Mouse (Mus musculus) liver, embryonic 12.5 days (tissue): ENCODE results near the gene Caml. TPM values are rescaled to one million over a fixed set of nuclear protein-coding genes. Genes with fewer than 3 reads are reported as not detected.
"Not testable (repeated sequence)": the region's sequence is repeated elsewhere in the genome, so short reads cannot be mapped to it uniquely, and the experiment has no call there.

Experiments
- ATAC-seq: fragments of 200-750 bp; cut with Nextera tagmentation; 2 replicates; pipeline ENCODE4 v1.8.0; 2017; ENCODE audit warnings: moderate number of reproducible peaks, mild to moderate bottlenecking, moderate library complexity
- H3K27ac ChIP-seq: fragments of 300-500 bp; sonication (generic); 2 replicates; pipeline ENCODE4 v1.5.1; 2016; ENCODE audit warnings: mild to moderate bottlenecking
- H3K27me3 ChIP-seq: fragments of 300-500 bp; sonication (generic); replicated peaks from 2 replicates; pipeline ENCODE4 v1.6.1; 2016; ENCODE audit warnings: mild to moderate bottlenecking, moderate library complexity
- H3K36me3 ChIP-seq: fragments of 300-500 bp; sonication (generic); 2 replicates; pipeline ENCODE4 v1.6.1; 2016; ENCODE audit warnings: mild to moderate bottlenecking, moderate library complexity
- H3K4me1 ChIP-seq: fragments of 300-500 bp; sonication (generic); 2 replicates; pipeline ENCODE4 v1.6.1; 2016
- H3K4me2 ChIP-seq: fragments of 300-500 bp; sonication (generic); 2 replicates; pipeline ENCODE4 v1.6.1; 2016; ENCODE audit warnings: mild to moderate bottlenecking, moderate library complexity
- H3K4me3 ChIP-seq: fragments of 300-500 bp; sonication (generic); 2 replicates; pipeline ENCODE4 v1.5.1; 2016; ENCODE audit warnings: mild to moderate bottlenecking, moderate library complexity
- H3K9ac ChIP-seq: fragments of 300-500 bp; sonication (generic); 2 replicates; pipeline ENCODE4 v1.6.1; 2016; ENCODE audit warnings: mild to moderate bottlenecking, moderate library complexity
- H3K9me3 ChIP-seq: fragments of 300-500 bp; sonication (generic); replicated peaks from 2 replicates; pipeline ENCODE4 v1.6.1; 2016; ENCODE audit warnings: mild to moderate bottlenecking, moderate library complexity
- WGBS: fragments of 180-500 bp; shearing (Covaris S2); methylation state at CpG from one replicate; pipeline ENCODE4 v1.1.7; 2016; ENCODE audit not compliant: insufficient replicate concordance; 5-methylcytosine and 5-hydroxymethylcytosine counted together
- polyA plus RNA-seq: library from polyadenylated mRNA; unstranded; fragments of >200 nt; fragmentation: Nextera tagmentation; extraction: Ambion mirVana; gene quantifications from 2 replicates; pipeline ENCODE4 v1.2.1, GENCODE M21; 2016

The Caml gene
- polyA plus RNA-seq, 1 experiment from 2014 or later = 19.1 TPM

- peak within 1 kb of the TSS; percentile 82 for H3K4me3 ChIP-seq
- no peaks in the 10 kb centered on the region for H3K27me3 ChIP-seq
- H3K4me2 ChIP-seq = peak within 1 kb of the TSS; percentile 93
- ATAC-seq = peak; percentile 85
- 8% methylated on average over 51 of the region's 51 CpGs for WGBS
- peaks cover 23% of the 10 kb centered on the region for H3K4me1 ChIP-seq
- H3K36me3 ChIP-seq = peaks cover 48% of the 10 kb centered on the region
- H3K9ac ChIP-seq = peak within 1 kb of the TSS; percentile 80
- peak within 1 kb of the TSS; percentile 64 for H3K27ac ChIP-seq
- H3K9me3 ChIP-seq = no peaks in the 10 kb centered on the region
Measured at GRCm38 (mm10) chr13:55599566-55600540, 23.0 kb upstream of the Caml start, which contains the start of gene B4galt7. TSS of gene B4galt7 (plus strand) at chr13:55599896.

DNA sequence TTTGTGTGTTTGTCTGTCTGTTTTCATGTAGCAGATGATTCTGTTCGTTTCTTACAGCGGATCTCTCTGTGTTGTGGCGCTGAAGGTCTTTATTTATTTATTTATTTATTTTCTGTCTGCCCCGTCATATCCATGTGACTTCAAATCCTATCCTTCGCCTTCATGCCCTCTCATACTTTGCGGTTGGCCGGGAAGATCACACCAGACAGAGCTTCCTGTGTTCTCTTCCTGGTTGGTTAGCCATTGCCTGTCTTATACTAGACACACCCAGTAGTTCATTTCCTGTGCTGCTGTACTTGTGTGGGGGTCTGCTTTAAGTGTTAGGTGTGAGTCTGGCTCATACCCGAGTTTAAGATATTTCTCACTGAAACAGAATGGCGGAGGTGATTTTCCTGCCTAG, 22.1 kb upstream of the Caml start:
- H3K4me3 ChIP-seq = peak overlapping the region; percentile 82
- WGBS = 4% methylated on average over 9 of the region's 9 CpGs
- ATAC-seq = no peak; the same call in 1 of the 2 replicates
- peak overlapping the region; percentile 93 for H3K4me2 ChIP-seq
- H3K36me3 ChIP-seq = peaks cover 44% of the 10 kb centered on the region
- peak overlapping the region; percentile 80 for H3K9ac ChIP-seq
- H3K27me3 ChIP-seq = no peaks in the 10 kb centered on the region
- no peak overlapping the region for H3K27ac ChIP-seq
- H3K4me1 ChIP-seq = peaks cover 23% of the 10 kb centered on the region
- no peaks in the 10 kb centered on the region for H3K9me3 ChIP-seq

GRCm38 (mm10) chr13:55601611-55602010, 21.2 kb upstream of the Caml start:
- Histone ChIP-seq H3K36me3 (peaks cover 40% of the 10 kb centered on the region), H3K9me3 (no peaks in the 10 kb centered on the region), H3K4me3 (no peak overlapping the region), H3K9ac (no peak overlapping the region), H3K4me1 (peaks cover 23% of the 10 kb centered on the region), H3K27me3 (no peaks in the 10 kb centered on the region), H3K4me2 (no peak overlapping the region), H3K27ac (no peak overlapping the region)
- WGBS = 3% methylated on average over 3 of the region's 3 CpGs
- no peak for ATAC-seq

GRCm38 (mm10) chr13:55604606-55605005, 18.2 kb upstream of the Caml start:
- no peak for ATAC-seq
- 83% methylated on average over 3 of the region's 3 CpGs for WGBS
- Histone ChIP-seq H3K4me1 (peaks cover 13% of the 10 kb centered on the region), H3K27me3 (no peaks in the 10 kb centered on the region), H3K4me2 (no peak overlapping the region), H3K9me3 (no peaks in the 10 kb centered on the region), H3K36me3 (peaks cover 50% of the 10 kb centered on the region), H3K4me3 (no peak overlapping the region), H3K9ac (no peak overlapping the region), H3K27ac (no peak overlapping the region)

DNA sequence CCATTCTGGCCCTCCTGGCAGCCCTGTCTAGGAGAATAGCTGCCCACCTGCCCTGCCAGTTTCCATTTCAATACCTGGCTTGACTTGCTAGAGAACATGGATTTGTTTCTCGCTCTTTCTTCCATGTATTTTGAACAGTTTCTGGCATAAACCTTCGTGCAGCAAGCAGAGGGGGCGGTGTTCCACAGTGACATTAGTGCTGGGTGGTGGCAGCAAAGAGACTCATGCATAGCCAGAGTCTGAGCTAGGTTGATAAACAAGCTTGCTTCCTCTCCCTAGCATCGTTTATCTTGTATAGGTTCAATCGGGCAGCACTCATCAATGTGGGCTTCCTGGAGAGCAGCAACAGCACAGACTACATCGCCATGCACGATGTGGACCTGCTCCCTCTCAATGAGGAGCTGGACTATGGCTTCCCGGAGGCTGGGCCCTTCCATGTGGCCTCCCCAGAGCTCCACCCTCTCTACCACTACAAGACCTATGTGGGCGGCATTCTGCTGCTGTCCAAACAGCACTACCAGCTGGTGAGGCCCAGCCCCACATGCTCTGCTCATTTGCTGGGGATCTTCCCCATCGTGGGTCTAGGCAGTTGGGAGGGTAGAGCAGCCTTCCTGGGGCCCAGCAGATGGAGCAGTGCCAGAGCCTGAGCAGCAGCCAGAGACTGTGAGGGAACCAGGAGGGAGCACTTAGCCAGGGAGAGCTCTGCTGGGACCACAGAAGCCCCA, 15.7 kb upstream of the Caml start:
- no peak overlapping the region for H3K9ac ChIP-seq
- no peak for ATAC-seq
- H3K27me3 ChIP-seq = no peaks in the 10 kb centered on the region
- no peak overlapping the region for H3K4me3 ChIP-seq
- H3K4me1 ChIP-seq = no peaks in the 10 kb centered on the region
- H3K4me2 ChIP-seq = no peak overlapping the region
- WGBS = 65% methylated on average over 10 of the region's 10 CpGs
- peaks cover 64% of the 10 kb centered on the region for H3K36me3 ChIP-seq
- H3K27ac ChIP-seq = no peak overlapping the region
- no peaks in the 10 kb centered on the region for H3K9me3 ChIP-seq

DNA sequence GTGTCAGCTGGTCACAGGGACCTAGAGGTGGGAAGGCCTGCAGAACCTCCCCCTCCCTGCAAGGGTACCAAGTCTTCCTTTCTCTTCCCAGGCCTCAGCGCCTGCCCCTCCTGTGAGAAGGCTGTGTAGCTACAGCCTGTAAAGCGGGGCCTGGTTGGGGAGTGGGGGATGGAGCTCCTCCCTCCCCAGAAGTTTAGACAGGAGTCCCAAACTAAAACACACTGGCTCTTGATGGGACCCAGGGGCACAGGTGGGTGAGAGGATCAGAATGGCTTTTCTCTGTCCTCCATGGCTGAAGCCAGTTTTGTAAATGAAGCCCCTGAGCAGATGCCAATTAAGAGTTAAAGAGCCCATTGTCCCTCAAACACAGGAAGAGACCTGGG, 15.2 kb upstream of the Caml start:
- Histone ChIP-seq H3K4me3 (no peak overlapping the region), H3K4me2 (no peak overlapping the region), H3K9me3 (no peaks in the 10 kb centered on the region), H3K4me1 (no peaks in the 10 kb centered on the region), H3K27ac (no peak overlapping the region), H3K9ac (no peak overlapping the region), H3K36me3 (peaks cover 64% of the 10 kb centered on the region), H3K27me3 (no peaks in the 10 kb centered on the region)
- ATAC-seq = no peak
- WGBS = 78% methylated on average over 2 of the region's 2 CpGs

DNA sequence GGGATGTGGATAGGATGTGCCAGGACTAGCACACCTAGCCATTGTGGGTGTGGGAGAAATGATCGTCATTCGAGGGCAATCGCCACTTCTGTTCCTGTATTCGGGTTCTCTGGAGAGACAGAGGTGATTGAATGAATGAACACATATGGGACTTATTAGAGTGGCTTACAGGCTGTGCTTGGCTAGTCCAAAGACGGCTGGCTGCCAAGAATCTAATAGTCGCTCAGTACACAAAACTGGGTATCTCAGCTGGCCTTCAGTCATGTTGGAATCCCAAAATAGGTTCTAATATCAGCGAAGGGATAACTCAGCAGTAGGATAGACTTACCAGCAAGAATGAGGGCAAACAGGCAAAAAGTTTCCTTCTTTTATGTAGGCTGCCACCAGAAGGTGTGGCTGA, 10.8 kb upstream of the Caml start:
- Histone ChIP-seq H3K27me3 (no peaks in the 10 kb centered on the region), H3K4me2 (no peak overlapping the region), H3K9me3 (no peaks in the 10 kb centered on the region), H3K36me3 (peaks cover 40% of the 10 kb centered on the region), H3K9ac (no peak overlapping the region), H3K27ac (no peak overlapping the region), H3K4me1 (no peaks in the 10 kb centered on the region), H3K4me3 (no peak overlapping the region)
- ATAC-seq = no peak
- 72% methylated on average over 7 of the region's 7 CpGs for WGBS

DNA sequence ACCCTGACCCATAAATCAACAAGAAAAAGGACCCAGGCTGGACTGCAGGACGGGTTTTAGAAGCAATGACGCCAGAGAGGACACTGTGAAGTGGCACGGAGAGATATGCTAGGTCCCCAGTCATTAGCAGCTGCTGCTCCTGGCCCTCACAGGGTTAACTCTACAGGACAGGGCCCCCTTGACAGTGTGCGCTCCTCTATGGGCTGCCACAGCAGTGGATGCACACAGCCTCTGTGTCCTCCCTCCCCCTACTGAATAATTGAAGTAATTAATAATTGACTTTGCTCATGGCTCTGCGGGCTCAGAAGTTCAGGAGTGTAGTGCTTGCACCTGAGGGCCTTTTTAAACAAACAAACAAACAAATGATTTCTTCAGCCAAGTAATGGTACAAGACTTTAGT, 9.3 kb upstream of the Caml start:
- Histone ChIP-seq H3K27ac (no peak overlapping the region), H3K4me1 (no peaks in the 10 kb centered on the region), H3K9ac (no peak overlapping the region), H3K4me3 (no peak overlapping the region), H3K36me3 (peaks cover 26% of the 10 kb centered on the region), H3K9me3 (no peaks in the 10 kb centered on the region), H3K4me2 (no peak overlapping the region), H3K27me3 (no peaks in the 10 kb centered on the region)
- no peak for ATAC-seq
- 57% methylated on average over 5 of the region's 5 CpGs for WGBS

GRCm38 (mm10) chr13:55619328-55619727, 3.5 kb upstream of the Caml start:
- H3K9me3 ChIP-seq = no peaks in the 10 kb centered on the region
- ATAC-seq = no peak
- WGBS = 57% methylated on average over 4 of the region's 4 CpGs
- H3K9ac ChIP-seq = no peak overlapping the region
- peaks cover 24% of the 10 kb centered on the region for H3K4me1 ChIP-seq
- H3K4me3 ChIP-seq = no peak overlapping the region
- H3K4me2 ChIP-seq = no peak overlapping the region
- H3K27me3 ChIP-seq = no peaks in the 10 kb centered on the region
- H3K27ac ChIP-seq = no peak overlapping the region
- no peaks in the 10 kb centered on the region for H3K36me3 ChIP-seq

DNA sequence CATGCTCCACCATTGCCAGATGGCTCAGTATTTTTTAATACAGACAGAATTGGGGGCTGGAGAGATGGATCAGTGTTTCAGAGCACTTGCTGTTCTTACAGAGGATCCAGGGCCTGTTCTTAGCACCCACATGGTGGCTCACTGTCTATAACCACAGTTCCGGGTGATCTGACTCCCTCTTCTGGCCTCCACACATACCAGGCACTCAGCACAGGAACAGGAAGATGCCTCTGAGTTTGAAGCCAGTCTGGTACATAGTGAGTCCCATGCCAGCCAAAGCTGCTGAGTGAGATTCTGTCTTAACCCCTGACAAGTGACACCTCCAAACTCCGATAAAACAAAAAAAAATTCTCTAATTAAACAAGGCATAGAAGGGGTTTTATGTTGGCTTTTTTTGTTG, 2.5 kb upstream of the Caml start:
- H3K36me3 ChIP-seq = peaks cover 9% of the 10 kb centered on the region

GRCm38 (mm10) chr13:55622156-55622648, 603 bp upstream of the Caml start:
- not testable (repeated sequence) for ATAC-seq

More for the DNA sequence above, 2.5 kb upstream of the Caml start:
- Histone ChIP-seq H3K9me3 (no peaks in the 10 kb centered on the region), H3K4me2 (no peak overlapping the region), H3K4me1 (peaks cover 32% of the 10 kb centered on the region), H3K27me3 (no peaks in the 10 kb centered on the region), H3K4me3 (no peak overlapping the region), H3K27ac (no peak overlapping the region), H3K9ac (no peak overlapping the region)
- ATAC-seq = no peak
- WGBS = 70% methylated on average over 2 of the region's 2 CpGs

GRCm38 (mm10) chr13:55634639-55635127, 11.9 kb downstream of the Caml start, which contains the start of gene Ddx46:
TSS of gene Ddx46 (plus strand) at chr13:55635027.
- Histone ChIP-seq H3K9me3 (no peaks in the 10 kb centered on the region), H3K4me3 (peak within 1 kb of the TSS; percentile 95), H3K27ac (peak within 1 kb of the TSS; percentile 65), H3K4me1 (peaks cover 28% of the 10 kb centered on the region), H3K36me3 (peaks cover 66% of the 10 kb centered on the region), H3K27me3 (no peaks in the 10 kb centered on the region), H3K4me2 (peak within 1 kb of the TSS; percentile 90), H3K9ac (peak within 1 kb of the TSS; percentile 88)
- ATAC-seq = peak; percentile 89
- 4% methylated on average over 30 of the region's 30 CpGs for WGBS

More at GRCm38 (mm10) chr13:55622156-55622648, 603 bp upstream of the Caml start:
- Histone ChIP-seq H3K4me1 (peaks cover 32% of the 10 kb centered on the region), H3K9ac (peak overlapping the region; percentile 85), H3K4me3 (peak overlapping the region; percentile 86), H3K36me3 (peaks cover 28% of the 10 kb centered on the region), H3K27ac (peak overlapping the region; percentile 85), H3K4me2 (peak overlapping the region; percentile 78)
- H3K27me3 ChIP-seq, H3K9me3 ChIP-seq: not testable (repeated sequence)
- 10% methylated on average over 20 of the region's 20 CpGs for WGBS
